Comparison of ENCODE assay signal across 8 mouse cellular contexts in genomic region chr13:119755681-119756471, GRCm38 (mm10). TPM values are rescaled to one million over a fixed set of nuclear protein-coding genes. Genes with fewer than 3 reads are reported as not detected.
DNase-seq lines count a peak whose midpoint lies in the region; ATAC-seq and TF ChIP-seq lines count a peak whose summit lies in the region.

TSS of gene Nim1k (minus strand) at chr13:119755882.

- DNase-seq in MN1 (ENCODE audit: low spot score), result peak; percentile 95
- DNase-seq in cerebellum, adult 9-11 months, result peak; percentile 93
- DNase-seq in frontal cortex, postnatal 10 days (ENCODE audit: low spot score in 2 of 2), result peak; percentile 83 to 87
- DNase-seq in hindbrain, embryonic 11.5 days (ENCODE audit: low spot score), result peak; percentile 81
- DNase-seq in layer of hippocampus, postnatal 14 days (ENCODE audit: low spot score in 2 of 2), result peak; percentile 82 to 86
- DNase-seq in lung, postnatal 0 days (ENCODE audit: low spot score), result peak; percentile 89
- DNase-seq in ovary, postnatal 14 days (ENCODE audit: low spot score), result peak; percentile 58
- DNase-seq in thymus, postnatal 10 days (ENCODE audit: low spot score in 2 of 2), result peak; percentile 68 to 74

- peak within 1 kb of the TSS; percentile 61 for H3K4me3 ChIP-seq in hindbrain, embryonic 11.5 days (ENCODE audit: low read depth, low read length)
- peak within 1 kb of the TSS; percentile 53 for H3K4me3 ChIP-seq in lung, postnatal 0 days (ENCODE audit: low read depth, low read length)

- H3K9me3 ChIP-seq in hindbrain, embryonic 11.5 days (ENCODE audit: control insufficient read depth, low read length), result no peaks in the 10 kb centered on the region
- H3K9me3 ChIP-seq in lung, postnatal 0 days (ENCODE audit: low read length), result no peaks in the 10 kb centered on the region

- peak within 1 kb of the TSS; percentile 95 for H3K4me2 ChIP-seq in hindbrain, embryonic 11.5 days (replicated peaks; ENCODE audit: low read depth, low read length)
- peak within 1 kb of the TSS; percentile 96 for H3K4me2 ChIP-seq in lung, postnatal 0 days (replicated peaks; ENCODE audit: low read depth, low read length)

- peak; percentile 93 for ATAC-seq in hindbrain, embryonic 11.5 days (ENCODE audit: low FRiP score)
- ATAC-seq in lung, postnatal 0 days, result peak; percentile 98

- H3K36me3 ChIP-seq in hindbrain, embryonic 11.5 days (ENCODE audit: control insufficient read depth, insufficient read depth, low read length), result no peaks in the 10 kb centered on the region
- H3K36me3 ChIP-seq in lung, postnatal 0 days (ENCODE audit: insufficient read depth, low read length), result no peaks in the 10 kb centered on the region

- no peaks in the 10 kb centered on the region for H3K27me3 ChIP-seq in hindbrain, embryonic 11.5 days (ENCODE audit: control insufficient read depth, insufficient read depth, low read length)
- H3K27me3 ChIP-seq in lung, postnatal 0 days (replicated peaks; ENCODE audit: insufficient read depth, low read length), result no peaks in the 10 kb centered on the region

- H3K9ac ChIP-seq in hindbrain, embryonic 11.5 days (ENCODE audit: low read depth, low read length), result peak within 1 kb of the TSS; percentile 73
- H3K9ac ChIP-seq in lung, postnatal 0 days (replicated peaks; ENCODE audit: low read depth), result peak within 1 kb of the TSS; percentile 32; the same call in 1 of the 2 replicates

- TF ChIP-seq CTCF in lung, postnatal 0 days (IDR thresholded peaks at IDR 0.05), result no peak

- TF ChIP-seq EP300 in lung, postnatal 0 days (IDR thresholded peaks at IDR 0.05), result no peak

- WGBS in hindbrain, embryonic 11.5 days, result 2% methylated on average over 43 of the region's 43 CpGs
- WGBS in lung, postnatal 0 days, result under 1% methylated on average over 42 of the region's 43 CpGs

- H3K4me1 ChIP-seq in hindbrain, embryonic 11.5 days (replicated peaks; ENCODE audit: control insufficient read depth, insufficient read depth, low read length), result no peaks in the 10 kb centered on the region; the same call in 1 of the 2 replicates
- H3K4me1 ChIP-seq in lung, postnatal 0 days (ENCODE audit: insufficient read depth, low read depth, low read length), result peaks cover 6% of the 10 kb centered on the region; the same call in 1 of the 2 replicates

- 0 out of 2 replicates have a peak within 1 kb of the TSS, but pooled peaks have one; percentile 47 for H3K27ac ChIP-seq in hindbrain, embryonic 11.5 days (ENCODE audit: low read depth, low read length)
- H3K27ac ChIP-seq in lung, postnatal 0 days (ENCODE audit: low read length), result peak within 1 kb of the TSS; percentile 26; the same call in 1 of the 2 replicates

RNA-seq across cellular contexts. Expression of gene Nim1k, which starts in this region (rescaled TPM):
- 1.0 and 2.1 TPM in 2 replicates for polyA plus RNA-seq in hindbrain, embryonic 11.5 days (2014; fragmentation: Nextera tagmentation; extraction: Ambion mirVana)
- 10 to 100 TPM; 12.5 to 13.5 TPM for total RNA-seq in layer of hippocampus, postnatal 14 days (2021)
- 0.63 and 0.76 TPM in 2 replicates for polyA plus RNA-seq in lung, postnatal 0 days (2015; fragmentation: Nextera tagmentation; extraction: Ambion mirVana)

Comparison
In these comparisons a context has a peak if more than half of its experiments do, and no peak if none do; other contexts are left out.
1. Peak in every context shown above with its lines: DNase-seq, ATAC-seq, H3K4me3 ChIP-seq and H3K27ac ChIP-seq.
2. Peak in DNase-seq, ATAC-seq, H3K4me3 ChIP-seq, H3K27ac ChIP-seq, H3K9ac ChIP-seq and H3K4me2 ChIP-seq in lung, postnatal 0 days; RNA of the gene not detected or under 1 TPM.